Mouse (Mus musculus): ENCODE data around the gene Sdccag8. TPM values are rescaled to one million over a fixed set of nuclear protein-coding genes. Genes with fewer than 3 reads are reported as not detected.

Gene Sdccag8
- polyA plus RNA-seq, 1 experiment: 7.2 TPM

DNA sequence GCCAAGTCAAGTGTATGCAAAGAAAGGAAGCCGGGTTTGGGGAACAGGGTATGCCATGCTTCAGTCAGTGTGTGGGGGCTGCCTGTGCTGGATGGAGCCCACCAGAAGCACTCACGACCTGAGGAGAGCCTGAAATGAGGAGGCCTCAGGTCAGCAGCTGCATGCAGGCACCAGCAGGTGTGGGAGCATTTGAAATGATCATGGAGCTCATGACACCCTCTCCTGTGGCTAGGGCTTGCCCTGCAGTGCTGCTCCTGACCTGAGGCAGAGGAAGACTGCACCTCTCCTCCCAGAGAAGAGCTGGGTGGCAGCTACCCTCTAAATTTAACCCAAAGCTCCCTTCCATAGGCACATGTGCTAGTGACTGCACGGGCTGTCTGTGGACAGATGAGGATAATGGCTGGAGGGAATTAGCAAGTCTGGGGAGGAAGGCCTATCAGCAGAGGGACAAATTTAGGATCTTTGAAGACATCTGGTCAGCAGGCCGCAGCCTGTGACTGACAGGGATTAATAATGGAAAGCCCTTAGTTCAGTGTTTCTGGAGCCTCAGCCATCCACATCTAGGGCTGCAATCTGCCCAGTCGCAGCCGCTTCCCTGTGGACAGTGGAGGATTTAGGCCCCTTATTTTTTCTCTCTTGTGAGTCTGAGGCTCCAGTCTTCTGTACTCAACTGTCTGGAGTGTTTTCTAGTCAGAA is 196.3 kb downstream of the Sdccag8 start:
- DNase-seq (ENCODE audit: low spot score): no peak

DNA sequence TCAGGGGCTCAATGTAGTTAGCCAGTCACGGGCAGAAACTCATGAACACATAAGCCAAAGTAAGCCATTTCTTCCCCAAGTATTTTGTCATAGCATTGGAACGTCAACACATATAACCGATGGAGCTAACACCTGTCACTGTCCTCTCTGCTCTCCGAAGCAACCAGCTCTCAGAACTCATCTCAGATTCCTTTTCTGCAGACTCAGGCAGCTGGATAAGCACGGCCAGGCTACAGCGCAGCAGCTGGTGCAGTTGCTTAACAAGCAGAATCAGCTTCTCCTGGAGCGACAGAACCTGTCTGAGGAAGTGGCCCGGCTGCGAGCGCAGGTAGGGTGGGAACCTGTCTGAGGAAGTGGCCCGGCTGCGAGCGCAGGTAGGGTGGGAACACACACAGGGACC is 197.2 kb downstream of the Sdccag8 start:
- DNase-seq (ENCODE audit: low spot score): no peak

DNA sequence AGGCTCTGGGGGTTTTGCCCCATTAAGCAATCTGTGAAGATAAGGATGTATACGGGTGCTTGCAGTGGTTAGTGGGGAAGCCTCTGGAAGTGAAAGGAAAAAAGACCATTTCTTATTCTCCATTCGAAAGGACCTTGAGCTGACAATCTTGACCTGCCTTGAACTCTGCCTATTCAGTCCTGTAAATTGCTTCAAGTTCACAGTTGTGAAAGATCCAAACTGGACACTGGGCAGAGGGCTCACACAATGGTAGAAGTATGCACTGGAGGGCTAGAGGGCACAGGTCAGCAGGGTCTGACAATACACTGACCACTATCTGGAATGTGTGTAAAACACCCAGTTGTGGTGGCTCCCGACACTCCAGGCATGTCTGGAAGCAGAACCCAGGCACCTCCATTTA is 198.3 kb downstream of the Sdccag8 start:
- DNase-seq (ENCODE audit: low spot score): no peak

GRCm38 (mm10) chr1:177013313-177013712 is 198.9 kb downstream of the Sdccag8 start:
- no peak for DNase-seq (ENCODE audit: low spot score)

- no peak for DNase-seq (ENCODE audit: low spot score)
Measured at GRCm38 (mm10) chr1:177013776-177014175, 199.3 kb downstream of the Sdccag8 start.

GRCm38 (mm10) chr1:177014346-177014745 is 199.9 kb downstream of the Sdccag8 start:
- DNase-seq (ENCODE audit: low spot score): no peak

GRCm38 (mm10) chr1:177014921-177015439 is 200.5 kb downstream of the Sdccag8 start:
- DNase-seq (ENCODE audit: low spot score): no peak

GRCm38 (mm10) chr1:177015917-177016316 is 201.5 kb downstream of the Sdccag8 start:
- no peak for DNase-seq (ENCODE audit: low spot score)

- no peak for DNase-seq (ENCODE audit: low spot score)
Measured at GRCm38 (mm10) chr1:177016729-177017128, 202.3 kb downstream of the Sdccag8 start.

DNA sequence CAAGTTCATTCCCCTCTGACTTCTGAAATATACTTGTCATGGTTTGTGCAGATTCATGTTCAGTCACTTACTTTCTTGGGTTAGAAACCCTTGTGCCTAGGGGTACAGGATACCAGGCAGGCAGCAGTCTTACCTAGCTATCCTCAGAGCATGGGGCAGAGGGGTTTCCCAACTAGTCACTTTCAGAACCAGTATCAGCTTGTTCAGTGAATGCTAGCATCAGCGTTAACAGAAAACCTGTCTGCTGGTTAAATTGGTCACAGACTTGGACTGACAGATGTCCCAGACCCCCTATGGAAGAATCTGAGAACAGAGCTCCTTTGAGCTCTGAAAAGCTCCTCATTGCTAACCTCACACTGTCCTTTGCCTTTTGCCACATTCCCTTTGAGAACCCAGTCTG is 204.3 kb downstream of the Sdccag8 start:
- no peak for DNase-seq (ENCODE audit: low spot score)

- DNase-seq (ENCODE audit: low spot score): no peak
Measured at GRCm38 (mm10) chr1:177019668-177020067, 205.2 kb downstream of the Sdccag8 start.

- no peak for DNase-seq (ENCODE audit: low spot score)
Measured at GRCm38 (mm10) chr1:177022751-177023150, 208.3 kb downstream of the Sdccag8 start.

DNA sequence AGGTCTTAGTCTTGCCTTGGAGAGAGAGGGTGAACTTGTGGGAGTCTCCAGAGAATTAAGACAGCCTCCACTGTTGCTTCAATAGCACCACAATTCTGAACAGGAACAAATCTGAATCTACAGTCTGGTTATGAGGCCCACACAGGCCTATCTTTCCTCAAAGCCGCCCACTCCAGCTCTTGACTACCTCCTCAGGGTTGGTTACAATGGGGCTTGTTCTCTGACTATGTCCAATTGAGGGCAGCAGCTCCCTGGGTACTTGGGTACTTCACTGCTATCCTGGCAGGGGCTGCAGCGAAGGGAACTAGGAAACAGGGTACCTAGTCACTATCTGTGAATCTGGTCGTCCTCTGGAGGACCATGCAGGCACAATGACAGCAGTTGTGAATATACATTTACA is 213.2 kb downstream of the Sdccag8 start:
- no peak for DNase-seq (ENCODE audit: low spot score)

DNA sequence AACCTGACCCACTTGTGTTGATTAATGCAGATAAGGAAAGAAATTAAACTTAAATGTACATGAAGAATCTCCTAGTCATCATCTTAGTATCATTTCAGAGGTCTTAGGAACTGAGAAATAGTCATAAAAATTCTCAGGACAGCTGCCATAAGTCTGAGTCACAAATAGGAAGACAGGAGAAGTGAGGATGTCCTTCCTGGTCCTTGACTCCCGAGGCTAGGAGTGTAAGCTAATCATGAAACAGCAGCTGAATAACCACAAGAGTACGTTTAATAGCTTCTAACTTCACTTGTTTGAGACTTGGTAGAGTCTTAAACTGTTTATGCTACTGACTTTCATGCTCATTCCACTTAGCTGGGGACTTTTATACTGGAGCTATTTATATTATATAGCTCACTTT is 214.6 kb downstream of the Sdccag8 start:
- DNase-seq (ENCODE audit: low spot score): no peak

- no peak for DNase-seq (ENCODE audit: low spot score)
Measured at GRCm38 (mm10) chr1:177030669-177031068, 216.2 kb downstream of the Sdccag8 start.

- no peak for DNase-seq (ENCODE audit: low spot score)
Measured at GRCm38 (mm10) chr1:177031196-177031595, 216.7 kb downstream of the Sdccag8 start.

DNA sequence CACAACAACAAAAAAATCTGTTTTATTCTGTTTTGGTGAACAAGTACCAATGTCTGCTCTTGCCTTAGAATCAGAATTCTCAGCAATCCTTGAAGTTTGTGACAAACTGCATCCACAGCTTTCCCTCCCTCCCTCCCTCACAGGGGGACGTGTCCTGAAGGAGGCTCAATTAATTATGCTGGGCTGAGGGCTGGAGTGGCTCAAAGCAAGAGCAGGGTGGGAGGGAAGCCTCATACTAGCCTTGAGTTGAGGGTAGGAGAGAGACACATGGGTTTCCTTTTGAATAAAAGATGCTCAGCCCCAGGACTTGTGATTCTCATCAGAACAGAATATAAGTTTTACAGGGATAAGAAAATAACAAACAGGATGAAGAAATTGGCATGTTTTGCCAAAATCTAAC is 217.8 kb downstream of the Sdccag8 start:
- no peak for DNase-seq (ENCODE audit: low spot score)

GRCm38 (mm10) chr1:177035460-177035859 is 221.0 kb downstream of the Sdccag8 start:
- no peak for DNase-seq (ENCODE audit: low spot score)

DNA sequence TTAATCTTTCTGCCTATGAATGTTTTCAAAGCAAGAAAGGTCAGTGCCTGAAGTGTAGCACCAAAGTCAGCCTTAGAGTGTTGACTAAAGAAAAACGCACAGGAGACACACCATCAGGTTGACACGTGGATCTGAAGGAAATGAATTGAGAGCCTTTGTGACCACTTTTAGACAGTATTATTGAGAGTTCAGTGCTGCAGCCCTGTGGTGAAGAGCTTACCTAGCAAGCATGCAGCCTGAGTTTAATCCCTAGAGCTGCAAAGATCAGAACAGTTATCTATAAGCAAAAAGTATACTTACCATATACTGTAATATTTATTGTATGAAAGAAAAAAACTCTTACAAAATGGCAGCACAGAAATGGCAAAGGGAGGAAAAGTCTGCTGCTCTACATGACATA is 223.9 kb downstream of the Sdccag8 start:
- DNase-seq (ENCODE audit: low spot score): no peak

DNA sequence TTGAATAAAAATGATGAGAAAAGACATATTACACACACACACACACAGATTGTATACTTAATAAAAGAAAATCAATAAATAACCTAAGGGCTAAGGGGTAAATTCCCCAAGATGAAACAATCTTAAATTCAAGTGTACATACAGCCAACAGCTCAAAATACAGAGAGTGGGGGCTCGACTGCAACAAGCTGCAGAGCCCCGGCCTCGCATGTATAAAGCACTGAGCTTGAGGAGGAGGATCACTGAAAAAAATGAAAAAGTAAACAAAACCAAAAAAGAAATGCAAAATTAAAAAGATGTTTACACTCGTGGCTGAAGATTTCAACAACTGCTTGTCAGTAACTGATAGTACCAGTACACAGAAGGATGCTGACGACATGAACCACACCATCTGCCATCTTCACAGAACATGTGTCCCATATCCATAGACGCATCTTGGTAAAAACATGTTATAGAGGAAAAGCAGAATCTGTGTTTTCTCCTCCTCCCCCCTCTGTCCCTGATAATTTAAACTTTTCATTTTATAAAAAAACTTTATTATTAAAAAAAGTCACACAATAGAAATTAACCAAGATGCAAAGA is 224.7 kb downstream of the Sdccag8 start:
- DNase-seq (ENCODE audit: low spot score): no peak

DNA sequence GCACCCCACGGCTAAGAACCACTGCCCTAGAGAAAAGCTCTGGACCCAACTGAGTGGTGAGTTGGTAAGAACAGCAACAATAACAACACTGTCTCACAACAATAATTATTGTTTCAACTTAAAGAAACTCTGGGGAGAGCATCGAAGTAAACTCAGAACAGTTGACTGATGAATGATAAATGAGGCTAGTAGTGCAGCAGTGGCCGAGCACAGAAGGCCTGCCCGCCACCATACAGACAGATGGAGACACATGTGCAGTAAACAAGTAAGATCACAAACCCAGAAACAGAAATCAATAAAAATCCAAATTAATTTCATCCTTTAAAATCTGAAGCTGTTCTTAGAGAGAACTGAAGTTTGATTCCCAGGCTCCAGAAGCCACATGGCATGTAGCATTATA is 225.6 kb downstream of the Sdccag8 start:
- no peak for DNase-seq (ENCODE audit: low spot score)

DNA sequence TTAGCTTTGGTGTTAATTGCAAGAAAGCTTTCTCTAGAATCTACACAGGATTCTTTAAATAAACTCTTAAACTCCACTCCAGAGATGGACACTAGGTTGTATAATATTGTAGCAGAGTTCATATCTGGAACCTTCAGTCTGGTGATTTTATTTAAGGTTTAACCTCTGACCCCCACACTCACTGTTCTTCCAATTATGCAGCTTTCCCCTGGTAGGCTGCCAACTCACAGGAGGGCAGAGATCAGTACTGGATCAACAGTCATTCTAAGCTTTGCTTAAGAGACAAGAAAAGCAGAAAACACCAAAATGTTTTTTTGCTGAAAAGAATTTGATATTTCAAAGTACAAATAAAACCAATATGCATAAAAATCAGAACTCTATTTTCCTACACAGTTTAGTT is 231.4 kb downstream of the Sdccag8 start:
- no peak for DNase-seq (ENCODE audit: low spot score)

DNA sequence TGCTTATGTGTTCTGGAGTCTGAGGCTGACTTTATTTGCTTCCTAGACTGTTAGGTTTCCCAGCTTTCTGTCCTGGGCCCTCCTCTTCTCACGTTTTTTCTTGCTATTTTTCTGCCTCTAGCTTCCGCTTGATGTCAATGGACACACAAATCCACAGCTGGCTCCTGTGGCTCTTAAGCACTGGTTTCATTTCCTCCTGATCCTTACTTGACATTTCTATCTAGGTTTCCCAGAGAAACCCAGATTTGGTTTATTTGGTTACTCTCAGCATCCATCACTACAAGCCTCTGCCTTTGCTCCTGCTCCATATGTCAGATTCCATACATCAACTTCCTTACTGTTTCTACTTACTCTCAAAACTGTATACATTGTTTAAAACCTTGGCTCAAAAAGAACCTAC is 232.5 kb downstream of the Sdccag8 start:
- DNase-seq (ENCODE audit: low spot score): no peak

GRCm38 (mm10) chr1:177048773-177049172 is 234.3 kb downstream of the Sdccag8 start:
- DNase-seq (ENCODE audit: low spot score): no peak
